ENCODE assay signal across 18 mouse cellular contexts in genomic region chr12:112226238-112226637, GRCm38 (mm10).
DNase-seq lines count a peak whose midpoint lies in the region; ATAC-seq and TF ChIP-seq lines count a peak whose summit lies in the region.
"Had no signal": no experiment of that assay in that cellular context is flagged by ENCODE, and none has a peak within 500 bp of the region (broad histone marks: within the 10 kb centered on the region; RNA-seq: fewer than 3 reads in every experiment).

No protein-coding gene starts in this region.

- H3K4me1 ChIP-seq in MEL (ENCODE audit: control insufficient read depth in 1 of 2, insufficient read depth in 2 of 2, low read length in 2 of 2), result no peaks in the 10 kb centered on the region
- H3K4me1 ChIP-seq in lung, postnatal 0 days (ENCODE audit: insufficient read depth, low read depth, low read length), result no peaks in the 10 kb centered on the region

- WGBS in lung, postnatal 0 days, result 72% methylated on average over 1 of the region's 1 CpGs

- H3K79me2 ChIP-seq in MEL (ENCODE audit: control insufficient read depth, insufficient read depth, low read length, poor library complexity), result no peaks in the 10 kb centered on the region

- TF ChIP-seq POLR2A in MEL (IDR thresholded peaks at IDR 0.05; ENCODE audit: control insufficient read depth in 1 of 2, insufficient read depth in 1 of 2, low read depth in 1 of 2, low read length in 2 of 2, poor library complexity in 1 of 2), result no peak

- H3K9me3 ChIP-seq in MEL (replicated peaks; ENCODE audit: insufficient read depth, low read length), result 0 out of 2 replicates have a peak, but pooled peaks cover 3% of the 10 kb centered on the region
- no peaks in the 10 kb centered on the region for H3K9me3 ChIP-seq in lung, postnatal 0 days (ENCODE audit: low read length)
- H3K9me3 ChIP-seq: G1E had no signal

- no peaks in the 10 kb centered on the region for H3K36me3 ChIP-seq in MEL (ENCODE audit: control insufficient read depth in 1 of 2, insufficient read depth in 2 of 2, low read length in 2 of 2)
- no peaks in the 10 kb centered on the region for H3K36me3 ChIP-seq in lung, postnatal 0 days (ENCODE audit: insufficient read depth, low read length)
- H3K36me3 ChIP-seq: G1E had no signal

- no peak overlapping the region for H3K4me3 ChIP-seq in MEL (ENCODE audit: control insufficient read depth in 1 of 2, insufficient read depth in 1 of 2, low read depth in 2 of 2, low read length in 2 of 2)
- no peak overlapping the region for H3K4me3 ChIP-seq in lung, postnatal 0 days (ENCODE audit: low read depth, low read length)

- no peak overlapping the region for H3K4me2 ChIP-seq in lung, postnatal 0 days (replicated peaks; ENCODE audit: low read depth, low read length)

- no peak overlapping the region for H3K9ac ChIP-seq in MEL (ENCODE audit: control insufficient read depth, low read depth, low read length, poor library complexity, severe bottlenecking)
- no peak overlapping the region for H3K9ac ChIP-seq in lung, postnatal 0 days (replicated peaks; ENCODE audit: low read depth)

- no peak for DNase-seq in MEL (ENCODE audit: low read depth, low spot score)
- no peak for DNase-seq in lung, postnatal 0 days (ENCODE audit: low spot score)
- DNase-seq: adrenal gland, adult 2 months; adrenal gland, adult 8-10 months; adrenal gland, postnatal 10 days; adrenal gland, postnatal 14 days; adrenal gland, postnatal 25 days; adrenal gland, postnatal 36 days; B cell, adult 2 months; cerebellum, adult 11 months; cerebellum, adult 11-12 months; cerebellum, adult 18-20 months; cerebellum, adult 2 months; cerebellum, adult 8-10 months had no signal

- H3K27me3 ChIP-seq in MEL (ENCODE audit: control insufficient read depth in 1 of 2, insufficient read depth in 2 of 2, low read length in 2 of 2), result no peaks in the 10 kb centered on the region
- no peaks in the 10 kb centered on the region for H3K27me3 ChIP-seq in lung, postnatal 0 days (replicated peaks; ENCODE audit: insufficient read depth, low read length)
- H3K27me3 ChIP-seq: Patski had no signal

- TF ChIP-seq RAD21 in MEL (IDR thresholded peaks at IDR 0.05; ENCODE audit: low read depth, low read length), result no peak

- no peak for ATAC-seq in lung, postnatal 0 days
- ATAC-seq: activated CD4-positive, CD25-positive, alpha-beta regulatory T cell, adult 4 months; CD4-positive, CD25-positive, alpha-beta regulatory T cell, adult 4 months; Patski had no signal

- no peak for TF ChIP-seq EP300 in MEL (IDR thresholded peaks at IDR 0.05; ENCODE audit: low read depth in 1 of 2, low read length in 2 of 2)
- no peak for TF ChIP-seq EP300 in lung, postnatal 0 days (IDR thresholded peaks at IDR 0.05)

- no peak overlapping the region for H3K27ac ChIP-seq in MEL (ENCODE audit: control insufficient read depth, low read depth, low read length)
- no peak overlapping the region for H3K27ac ChIP-seq in lung, postnatal 0 days (ENCODE audit: low read length)

- TF ChIP-seq CTCF in MEL (IDR thresholded peaks at IDR 0.05 in 2 of 3, conservative IDR thresholded peaks at IDR 0.05 in 1 of 3; ENCODE audit: control insufficient read depth in 1 of 3, insufficient read depth in 1 of 3, low read depth in 2 of 3, low read length in 3 of 3, poor library complexity in 1 of 3, severe bottlenecking in 1 of 3), result no peak
- no peak for TF ChIP-seq CTCF in lung, postnatal 0 days (IDR thresholded peaks at IDR 0.05)

TF ChIP-seq in MEL, 35 proteins besides CTCF, POLR2A, EP300 and RAD21:
- no peak for TF ChIP-seq ETS1 (IDR thresholded peaks at IDR 0.05; ENCODE audit: low read depth, low read length)
- no peak for TF ChIP-seq JUND (IDR thresholded peaks at IDR 0.05; ENCODE audit: low read depth, low read length)
- peak; percentile 90; the same call in 1 of the 2 replicates for TF ChIP-seq POLR2AphosphoS5 (IDR thresholded peaks at IDR 0.05; ENCODE audit: borderline replicate concordance, low read depth, low read length)
- no peak for TF ChIP-seq CHD2 (IDR thresholded peaks at IDR 0.05; ENCODE audit: low read length)
TF ChIP-seq in MEL: peak in this region for 1.
